Mouse (Mus musculus): ENCODE data around the gene Atg7. TPM values are rescaled to one million over a fixed set of nuclear protein-coding genes. Genes with fewer than 3 reads are reported as not detected.

Gene Atg7
- polyA plus RNA-seq, 1 experiment from 2014 or later: 17.7 TPM

DNA sequence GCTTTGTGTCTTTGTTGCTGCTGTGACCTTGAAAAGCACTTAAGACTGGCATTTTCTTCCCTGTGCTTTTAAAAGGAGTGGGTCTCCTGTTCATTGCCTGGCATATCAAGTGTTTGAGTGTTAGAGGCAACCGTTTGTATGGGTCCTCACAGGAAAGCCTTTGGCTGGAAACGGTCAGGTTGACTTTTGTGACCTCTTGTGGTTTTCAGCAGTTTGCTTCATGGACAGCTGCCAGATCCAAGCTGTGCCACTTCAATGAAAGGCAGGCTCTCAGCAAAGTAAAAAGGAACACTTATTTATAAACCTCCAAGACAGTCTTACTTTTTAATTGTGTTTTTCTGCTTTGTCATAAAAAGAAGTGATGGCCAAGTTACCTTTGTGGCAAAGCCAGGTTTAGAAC, 47.8 kb downstream of the Atg7 start:
- no peak overlapping the region for H3K9ac ChIP-seq
- H3K4me3 ChIP-seq: no peak overlapping the region
- no peaks in the 10 kb centered on the region for H3K36me3 ChIP-seq (replicated peaks)
- H3K9me3 ChIP-seq: no peaks in the 10 kb centered on the region
- no peak for ATAC-seq (replicated peaks)
- H3K27me3 ChIP-seq (replicated peaks): no peaks in the 10 kb centered on the region
- peaks cover 12% of the 10 kb centered on the region; the same call in 1 of the 2 replicates for H3K4me1 ChIP-seq
- WGBS: 26% methylated on average over 2 of the region's 2 CpGs
- 0 out of 2 replicates have a peak overlapping the region, but pooled peaks have one; percentile 4 for H3K27ac ChIP-seq
- no peak overlapping the region for H3K4me2 ChIP-seq

DNA sequence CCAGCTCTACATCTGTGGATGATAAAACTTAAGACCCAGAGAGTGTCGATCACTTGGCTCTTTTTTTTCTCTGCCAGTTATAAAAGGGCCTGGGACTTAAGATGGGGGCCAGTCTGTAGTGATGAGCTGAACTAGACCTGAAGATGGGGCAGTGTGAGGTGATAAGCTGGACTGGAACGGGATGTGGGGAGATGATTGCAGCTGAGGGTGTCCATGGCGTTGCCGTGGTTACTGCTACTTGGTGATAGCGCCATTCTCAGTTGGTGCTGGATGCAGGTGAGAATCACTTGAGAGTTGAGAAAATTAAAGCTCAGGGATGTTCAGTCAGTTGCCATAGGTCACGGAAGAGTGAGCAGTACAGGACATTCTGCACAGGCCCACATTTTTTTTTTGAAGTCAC, 48.6 kb downstream of the Atg7 start:
- H3K9ac ChIP-seq: no peak overlapping the region
- H3K4me3 ChIP-seq: no peak overlapping the region
- peaks cover 12% of the 10 kb centered on the region; the same call in 1 of the 2 replicates for H3K4me1 ChIP-seq
- no peaks in the 10 kb centered on the region for H3K9me3 ChIP-seq
- H3K36me3 ChIP-seq (replicated peaks): no peaks in the 10 kb centered on the region
- no peak overlapping the region for H3K4me2 ChIP-seq
- ATAC-seq (replicated peaks): 0 out of 2 replicates have a peak, but pooled peaks have one; percentile 62
- no peaks in the 10 kb centered on the region for H3K27me3 ChIP-seq (replicated peaks)
- no peak overlapping the region for H3K27ac ChIP-seq
- 72% methylated on average over 6 of the region's 6 CpGs for WGBS

DNA sequence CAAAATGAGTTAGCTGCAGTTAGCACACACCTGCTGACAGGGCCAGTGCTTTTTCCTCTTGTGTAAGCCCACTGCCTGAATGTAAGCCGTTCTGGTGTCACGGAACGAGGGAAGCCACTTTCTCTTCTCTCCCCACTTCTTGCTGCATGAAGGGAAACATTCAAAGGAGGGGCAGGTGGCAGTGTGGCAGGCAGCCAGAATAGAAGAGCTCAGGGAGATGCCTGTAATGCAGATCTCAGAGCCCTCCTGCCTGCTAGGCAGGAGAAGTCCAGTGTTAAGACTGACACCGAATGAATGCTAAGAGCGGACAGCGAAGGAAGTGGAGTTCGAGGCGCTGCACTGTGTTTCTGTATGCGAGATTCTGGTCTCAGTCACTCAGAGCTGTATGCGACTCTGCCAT, 49.8 kb downstream of the Atg7 start:
- H3K4me1 ChIP-seq: peaks cover 12% of the 10 kb centered on the region; the same call in 1 of the 2 replicates
- ATAC-seq (replicated peaks): no peak
- H3K9me3 ChIP-seq: no peaks in the 10 kb centered on the region
- H3K4me2 ChIP-seq: no peak overlapping the region
- no peak overlapping the region for H3K4me3 ChIP-seq
- no peaks in the 10 kb centered on the region for H3K27me3 ChIP-seq (replicated peaks)
- H3K27ac ChIP-seq: no peak overlapping the region
- no peaks in the 10 kb centered on the region for H3K36me3 ChIP-seq (replicated peaks)
- no peak overlapping the region for H3K9ac ChIP-seq
- WGBS: 67% methylated on average over 10 of the region's 10 CpGs

DNA sequence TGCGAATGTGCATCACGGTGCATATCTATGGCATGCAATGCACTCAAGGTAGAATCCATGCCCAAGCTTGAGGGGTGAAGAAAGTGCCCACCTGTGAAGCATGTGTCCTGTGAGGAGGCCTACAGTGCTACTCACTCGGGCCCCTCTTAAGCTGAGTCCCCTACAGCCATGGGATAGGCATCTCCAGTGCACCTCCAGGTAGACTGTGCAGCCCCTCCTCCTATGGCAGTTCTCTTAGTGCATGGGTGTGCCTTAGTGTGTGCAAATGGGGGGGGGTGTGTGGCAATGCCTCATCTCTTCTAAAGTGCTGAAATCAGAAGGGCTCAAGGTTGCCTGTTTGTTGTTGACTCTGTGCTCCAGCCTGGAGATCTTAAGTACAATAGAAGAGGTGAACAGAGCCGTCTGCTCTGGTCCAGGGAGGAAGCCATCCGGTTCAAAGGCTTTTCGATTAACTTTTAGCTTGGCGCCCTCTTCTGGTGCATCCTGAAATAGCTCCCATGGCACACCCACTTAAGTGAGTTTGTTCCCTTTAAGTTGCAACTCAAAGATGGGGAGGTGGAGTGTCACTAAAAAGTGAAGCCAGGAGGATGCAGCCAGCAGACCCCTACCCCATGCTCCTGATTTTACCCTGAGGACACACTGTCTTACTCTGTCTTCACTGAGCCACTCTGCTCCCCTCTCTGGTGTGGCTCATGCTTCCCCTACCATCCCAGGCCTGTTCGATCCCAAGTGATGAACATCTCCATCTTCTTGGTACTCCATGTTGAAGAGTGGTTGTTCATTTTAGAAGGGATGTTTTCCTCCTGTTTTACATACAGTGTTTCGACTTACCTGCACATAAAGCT, 55.0 kb downstream of the Atg7 start:
- Histone ChIP-seq H3K9me3 (no peaks in the 10 kb centered on the region), H3K9ac (no peak overlapping the region), H3K27ac (no peak overlapping the region), H3K27me3 (replicated peaks) (no peaks in the 10 kb centered on the region), H3K4me3 (no peak overlapping the region), H3K4me2 (no peak overlapping the region), H3K4me1 (no peaks in the 10 kb centered on the region), H3K36me3 (replicated peaks) (no peaks in the 10 kb centered on the region)
- WGBS: 48% methylated on average over 9 of the region's 9 CpGs
- peak; percentile 69; the same call in 1 of the 2 replicates for ATAC-seq (replicated peaks)

DNA sequence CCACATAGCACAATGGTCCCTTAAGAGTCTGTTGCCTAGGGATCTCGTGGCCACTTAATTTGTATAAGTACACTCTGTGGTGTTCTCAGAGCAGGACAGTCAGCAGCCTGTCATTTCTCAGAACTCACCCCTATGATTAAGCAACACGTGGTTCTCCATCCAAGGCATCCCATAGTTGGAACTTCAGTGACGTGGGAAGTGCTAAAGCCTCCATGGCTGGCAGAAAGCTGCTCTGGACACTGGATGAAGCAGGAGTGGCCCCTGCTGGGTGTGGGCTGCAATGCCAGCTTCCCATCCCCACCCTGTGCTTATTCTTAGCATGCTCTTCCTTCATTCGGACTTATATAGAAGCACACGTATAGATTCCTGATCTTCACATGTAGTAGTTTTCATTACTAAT, 55.7 kb downstream of the Atg7 start:
- no peak overlapping the region for H3K9ac ChIP-seq
- no peak overlapping the region for H3K4me2 ChIP-seq
- H3K36me3 ChIP-seq (replicated peaks): no peaks in the 10 kb centered on the region
- H3K4me1 ChIP-seq: no peaks in the 10 kb centered on the region
- no peaks in the 10 kb centered on the region for H3K9me3 ChIP-seq
- no peak for ATAC-seq (replicated peaks)
- no peak overlapping the region for H3K27ac ChIP-seq
- WGBS: 63% methylated on average over 5 of the region's 5 CpGs
- no peak overlapping the region for H3K4me3 ChIP-seq
- H3K27me3 ChIP-seq (replicated peaks): no peaks in the 10 kb centered on the region

DNA sequence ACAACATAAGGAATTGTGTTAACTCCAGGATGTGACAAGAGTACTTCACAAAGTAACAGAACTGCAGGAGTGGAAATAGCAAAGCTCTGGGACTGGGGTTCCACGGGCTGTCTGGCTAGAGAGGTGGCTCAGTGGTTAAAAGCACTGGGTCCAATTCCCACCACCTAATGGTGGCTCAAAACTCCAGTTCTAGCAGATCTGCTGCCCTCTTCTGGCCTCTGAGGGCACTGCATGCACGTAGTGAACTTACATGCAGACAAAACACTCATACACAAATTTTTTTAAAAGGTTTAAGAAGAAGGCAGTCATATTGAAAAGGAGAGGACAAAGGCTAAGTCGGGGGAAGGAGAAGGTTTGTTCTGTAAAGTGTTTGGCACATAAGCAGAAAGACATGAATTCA, 57.8 kb downstream of the Atg7 start:
- no peaks in the 10 kb centered on the region for H3K27me3 ChIP-seq (replicated peaks)
- H3K9ac ChIP-seq: no peak overlapping the region
- H3K27ac ChIP-seq: no peak overlapping the region
- H3K9me3 ChIP-seq: no peaks in the 10 kb centered on the region
- no peaks in the 10 kb centered on the region for H3K4me1 ChIP-seq
- H3K36me3 ChIP-seq (replicated peaks): 0 out of 2 replicates have a peak, but pooled peaks cover 2% of the 10 kb centered on the region
- no peak overlapping the region for H3K4me2 ChIP-seq
- no peak for ATAC-seq (replicated peaks)
- H3K4me3 ChIP-seq: no peak overlapping the region
- WGBS: 76% methylated on average over 3 of the region's 3 CpGs

DNA sequence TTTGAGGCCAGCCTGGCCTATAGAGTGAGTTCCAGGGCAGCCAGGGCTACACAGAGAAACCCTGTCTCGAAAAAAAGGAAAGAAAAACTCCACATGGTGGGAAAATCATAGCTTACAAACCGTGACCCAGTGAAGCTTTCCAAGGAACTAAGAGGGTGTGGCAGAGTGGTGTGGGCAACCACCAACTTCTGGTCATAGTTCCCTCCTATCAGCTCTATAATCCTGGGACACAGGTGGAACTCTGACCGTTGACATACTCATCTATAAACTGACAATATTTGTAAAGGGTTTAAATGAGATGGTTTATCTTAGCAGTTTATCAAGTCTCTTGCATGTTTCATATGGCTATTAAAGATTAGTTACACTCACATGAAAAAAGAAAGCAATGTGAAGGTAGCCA, 64.1 kb downstream of the Atg7 start:
- Histone ChIP-seq H3K4me3 (no peak overlapping the region), H3K4me1 (no peaks in the 10 kb centered on the region; the same call in 1 of the 2 replicates), H3K4me2 (no peak overlapping the region), H3K27me3 (replicated peaks) (no peaks in the 10 kb centered on the region), H3K36me3 (replicated peaks) (0 out of 2 replicates have a peak, but pooled peaks cover 2% of the 10 kb centered on the region), H3K9me3 (no peaks in the 10 kb centered on the region), H3K27ac (no peak overlapping the region), H3K9ac (no peak overlapping the region)
- no peak for ATAC-seq (replicated peaks)
- 81% methylated on average over 3 of the region's 3 CpGs for WGBS

DNA sequence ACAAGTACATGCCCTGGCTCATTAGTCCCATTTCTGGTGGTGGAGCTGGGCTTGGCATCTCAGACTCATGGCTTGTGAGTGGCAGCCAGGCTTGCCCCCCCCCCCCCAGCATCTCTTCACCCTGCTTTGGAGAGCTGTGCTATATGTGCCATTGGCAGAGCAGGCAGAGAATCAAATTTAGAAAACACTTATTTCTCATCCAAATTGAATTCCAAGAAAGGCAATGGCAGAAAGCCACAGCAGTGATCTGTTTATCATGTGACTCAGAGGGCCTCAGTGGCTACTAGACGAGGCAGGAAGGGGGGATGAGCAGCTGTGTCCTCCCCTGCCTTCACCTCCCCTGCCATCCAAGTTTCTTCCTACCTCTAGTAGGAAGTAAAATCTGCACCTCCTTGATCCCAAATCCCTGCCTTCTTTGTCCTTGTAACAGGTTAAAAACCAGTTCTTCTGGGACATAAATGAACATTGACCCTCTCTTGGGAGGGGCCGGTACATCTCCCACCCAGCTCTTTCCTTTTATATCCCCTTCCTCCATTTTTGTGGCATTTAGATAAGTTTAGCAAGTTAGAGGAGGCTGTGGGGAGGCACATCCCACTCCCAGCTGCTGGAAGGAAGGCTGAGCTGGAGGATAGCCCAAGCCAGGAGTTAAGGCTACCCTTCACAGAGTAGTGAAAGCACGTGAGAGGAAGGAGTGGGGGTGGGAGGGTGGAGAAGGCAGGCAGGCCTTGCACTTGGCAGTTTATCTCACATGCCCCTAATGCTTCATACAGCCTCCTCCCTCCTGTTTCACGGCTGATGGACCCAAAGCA, 69.5 kb downstream of the Atg7 start:
- WGBS: 65% methylated on average over 4 of the region's 4 CpGs
- no peaks in the 10 kb centered on the region for H3K27me3 ChIP-seq (replicated peaks)
- H3K27ac ChIP-seq: no peak overlapping the region
- H3K4me2 ChIP-seq: no peak overlapping the region
- no peaks in the 10 kb centered on the region for H3K36me3 ChIP-seq (replicated peaks)
- no peak overlapping the region for H3K9ac ChIP-seq
- ATAC-seq (replicated peaks): no peak
- H3K4me3 ChIP-seq: no peak overlapping the region
- H3K9me3 ChIP-seq: no peaks in the 10 kb centered on the region
- peaks cover 15% of the 10 kb centered on the region for H3K4me1 ChIP-seq

DNA sequence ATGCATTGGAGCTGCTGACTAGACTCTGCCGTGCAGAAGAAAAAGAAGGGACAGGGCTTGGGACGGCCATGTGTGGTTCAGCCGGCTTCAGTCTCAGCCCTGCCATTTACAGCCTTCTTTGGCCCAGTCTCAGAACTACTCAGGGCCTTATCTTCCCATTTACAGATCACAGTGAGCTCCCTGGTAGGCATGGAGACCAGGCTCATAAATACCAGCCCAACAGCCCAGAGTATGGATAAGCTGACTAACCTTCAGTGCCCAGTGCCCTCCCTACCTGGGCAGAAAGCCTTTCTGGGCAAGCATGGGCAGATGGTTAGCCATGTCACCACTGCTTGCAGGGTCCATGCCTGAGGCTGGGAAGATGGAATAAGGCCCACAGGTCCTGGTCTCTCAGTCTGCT, 70.6 kb downstream of the Atg7 start:
- Histone ChIP-seq H3K4me1 (peaks cover 15% of the 10 kb centered on the region), H3K4me2 (no peak overlapping the region), H3K4me3 (no peak overlapping the region), H3K27me3 (replicated peaks) (no peaks in the 10 kb centered on the region), H3K9me3 (no peaks in the 10 kb centered on the region), H3K27ac (no peak overlapping the region), H3K9ac (no peak overlapping the region), H3K36me3 (replicated peaks) (no peaks in the 10 kb centered on the region)
- ATAC-seq (replicated peaks): no peak
- 82% methylated on average over 3 of the region's 3 CpGs for WGBS

DNA sequence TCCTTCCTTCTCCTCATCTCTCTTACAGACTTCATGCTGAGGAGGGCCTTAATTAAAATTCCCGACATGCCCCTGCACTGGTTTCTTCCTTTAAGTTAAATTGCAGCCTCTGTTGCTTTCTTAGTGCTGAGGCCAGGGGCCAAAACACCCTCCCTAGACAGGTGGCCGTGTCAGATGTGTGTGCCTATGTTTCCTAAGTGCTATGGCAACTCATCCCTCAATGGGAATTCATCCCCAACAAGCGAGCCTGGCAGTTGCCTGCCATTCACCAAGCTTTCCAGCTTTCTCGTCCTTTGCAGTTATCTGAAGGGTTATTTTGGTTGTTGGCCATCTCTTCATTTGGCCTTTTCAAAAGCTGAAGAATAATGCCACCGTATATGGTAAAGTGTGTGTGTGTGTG, 71.8 kb downstream of the Atg7 start:
- WGBS: 19% methylated on average over 5 of the region's 5 CpGs
- ATAC-seq (replicated peaks): no peak
- Histone ChIP-seq H3K27ac (peak overlapping the region; percentile 18; the same call in 1 of the 2 replicates), H3K4me1 (peaks cover 18% of the 10 kb centered on the region), H3K9ac (no peak overlapping the region), H3K9me3 (no peaks in the 10 kb centered on the region), H3K27me3 (replicated peaks) (no peaks in the 10 kb centered on the region), H3K4me3 (no peak overlapping the region), H3K4me2 (no peak overlapping the region), H3K36me3 (replicated peaks) (no peaks in the 10 kb centered on the region)

DNA sequence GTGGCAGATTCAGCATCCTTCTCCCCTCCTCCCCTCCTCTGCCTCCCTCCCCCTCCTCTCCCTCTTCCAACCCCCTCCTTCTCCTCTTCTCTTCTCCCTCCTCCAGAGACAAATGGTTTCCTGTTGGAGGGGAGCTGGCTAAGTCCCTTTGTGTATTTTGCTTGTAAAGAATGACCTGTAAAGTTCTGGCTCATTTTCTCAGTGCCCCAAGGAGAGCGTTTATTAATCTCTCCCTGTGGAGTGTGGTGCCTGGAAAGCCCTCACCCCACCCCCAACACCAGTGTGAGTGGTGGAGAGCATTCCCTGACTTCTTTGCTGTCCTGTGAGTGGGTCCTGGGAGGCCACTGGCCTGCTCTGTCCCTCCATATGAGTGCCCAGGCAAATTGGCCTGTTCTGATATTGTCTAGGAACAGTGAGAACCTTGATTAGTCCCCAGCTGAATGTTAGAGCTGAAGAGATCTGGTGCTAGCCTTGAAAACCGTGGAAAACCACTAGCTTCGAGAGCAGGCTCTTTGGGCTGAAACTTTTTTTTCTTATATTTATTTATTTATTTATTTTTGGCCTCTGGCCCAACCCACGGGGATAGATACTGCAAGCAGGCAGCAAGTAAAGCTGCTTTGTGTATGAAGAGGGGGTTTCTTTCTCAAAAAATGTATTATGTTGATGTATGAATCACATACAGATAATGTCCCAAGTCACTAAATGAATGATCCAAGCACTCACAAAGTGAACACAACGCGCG, 72.6 kb downstream of the Atg7 start:
- 57% methylated on average over 7 of the region's 7 CpGs for WGBS
- H3K27ac ChIP-seq: peak overlapping the region; percentile 42; the same call in 1 of the 2 replicates
- ATAC-seq (replicated peaks): peak; percentile 55; the same call in 1 of the 2 replicates
- H3K4me3 ChIP-seq: no peak overlapping the region
- no peak overlapping the region for H3K9ac ChIP-seq
- H3K4me2 ChIP-seq: no peak overlapping the region
- peaks cover 18% of the 10 kb centered on the region for H3K4me1 ChIP-seq
- no peaks in the 10 kb centered on the region for H3K36me3 ChIP-seq (replicated peaks)
- no peaks in the 10 kb centered on the region for H3K9me3 ChIP-seq
- H3K27me3 ChIP-seq (replicated peaks): no peaks in the 10 kb centered on the region

DNA sequence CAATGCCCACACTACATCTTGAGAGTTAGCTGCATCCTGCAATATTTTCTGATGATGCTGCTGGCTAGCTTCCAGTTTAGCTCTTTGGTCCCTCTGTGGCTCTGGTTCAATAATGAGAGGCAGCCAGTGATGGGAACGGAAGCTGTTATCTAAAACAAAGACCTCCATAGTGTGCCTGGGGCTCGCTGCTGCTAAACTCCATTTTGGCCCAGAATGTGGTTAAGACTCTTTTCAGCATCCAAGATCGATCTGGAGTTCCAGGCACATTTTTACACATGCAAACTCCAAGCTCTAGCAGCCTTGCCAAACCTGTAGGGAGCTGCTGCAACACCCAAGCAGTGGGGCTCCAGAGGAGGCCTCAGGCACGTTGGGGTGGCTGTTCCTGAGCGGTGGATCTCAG, 76.2 kb downstream of the Atg7 start:
- Histone ChIP-seq H3K36me3 (replicated peaks) (no peaks in the 10 kb centered on the region), H3K4me3 (no peak overlapping the region), H3K27ac (no peak overlapping the region), H3K4me2 (no peak overlapping the region), H3K4me1 (peaks cover 19% of the 10 kb centered on the region), H3K27me3 (replicated peaks) (no peaks in the 10 kb centered on the region), H3K9me3 (no peaks in the 10 kb centered on the region), H3K9ac (no peak overlapping the region)
- 52% methylated on average over 5 of the region's 5 CpGs for WGBS
- no peak for ATAC-seq (replicated peaks)
